Mouse (Mus musculus) neural tube, embryonic 13.5 days (tissue): ENCODE data around the gene Slf2. TPM values are rescaled to one million over a fixed set of nuclear protein-coding genes. Genes with fewer than 3 reads are reported as not detected.

ENCODE experiments used
- ATAC-seq: fragments of 200-750 bp; cut with Nextera tagmentation; 2 replicates; pipeline ENCODE4 v1.8.0; 2017; ENCODE audit warnings: low read depth, mild to moderate bottlenecking, moderate TSS enrichment, moderate library complexity
- H3K27ac ChIP-seq: fragments of 300-500 bp; sonication (generic); replicated peaks from 2 replicates; pipeline ENCODE4 v1.5.1; 2015; ENCODE audit warnings: moderate library complexity, mild to moderate bottlenecking, inconsistent platforms
- H3K27me3 ChIP-seq: fragments of 300-500 bp; sonication (generic); 2 replicates; pipeline ENCODE4 v1.6.1; 2015; ENCODE audit warnings: mild to moderate bottlenecking, inconsistent platforms
- H3K36me3 ChIP-seq: fragments of 300-500 bp; sonication (generic); 2 replicates; pipeline ENCODE4 v1.6.1; 2015; ENCODE audit warnings: mild to moderate bottlenecking, inconsistent platforms
- H3K4me1 ChIP-seq: fragments of 300-500 bp; sonication (generic); replicated peaks from 2 replicates; pipeline ENCODE4 v1.6.1; 2015; ENCODE audit warnings: inconsistent platforms
- H3K4me2 ChIP-seq: fragments of 300-500 bp; sonication (generic); 2 replicates; pipeline ENCODE4 v1.6.1; 2015; ENCODE audit warnings: inconsistent platforms, mild to moderate bottlenecking, moderate library complexity
- H3K4me3 ChIP-seq: fragments of 300-500 bp; sonication (generic); 2 replicates; pipeline ENCODE4 v1.5.1; 2015; ENCODE audit warnings: mild to moderate bottlenecking, inconsistent platforms
- H3K9ac ChIP-seq: fragments of 300-500 bp; sonication (generic); 2 replicates; pipeline ENCODE4 v1.6.1; 2015; ENCODE audit warnings: moderate library complexity, mild to moderate bottlenecking, inconsistent platforms
- H3K9me3 ChIP-seq: fragments of 300-500 bp; sonication (generic); 2 replicates; pipeline ENCODE4 v1.6.1; 2016; ENCODE audit warnings: inconsistent platforms
- WGBS: fragments of 180-500 bp; shearing (Covaris S2); methylation state at CpG from one replicate; pipeline ENCODE4 v1.1.7; 2015; 5-methylcytosine and 5-hydroxymethylcytosine counted together
- polyA plus RNA-seq: library from polyadenylated mRNA; unstranded; fragments of >200 nt; fragmentation: Nextera tagmentation; extraction: Ambion mirVana; gene quantifications from 2 replicates; pipeline ENCODE4 v1.2.1, GENCODE M21; 2015

Slf2 gene
- polyA plus RNA-seq, 1 experiment from 2014 or later, result 25.2 TPM

DNA sequence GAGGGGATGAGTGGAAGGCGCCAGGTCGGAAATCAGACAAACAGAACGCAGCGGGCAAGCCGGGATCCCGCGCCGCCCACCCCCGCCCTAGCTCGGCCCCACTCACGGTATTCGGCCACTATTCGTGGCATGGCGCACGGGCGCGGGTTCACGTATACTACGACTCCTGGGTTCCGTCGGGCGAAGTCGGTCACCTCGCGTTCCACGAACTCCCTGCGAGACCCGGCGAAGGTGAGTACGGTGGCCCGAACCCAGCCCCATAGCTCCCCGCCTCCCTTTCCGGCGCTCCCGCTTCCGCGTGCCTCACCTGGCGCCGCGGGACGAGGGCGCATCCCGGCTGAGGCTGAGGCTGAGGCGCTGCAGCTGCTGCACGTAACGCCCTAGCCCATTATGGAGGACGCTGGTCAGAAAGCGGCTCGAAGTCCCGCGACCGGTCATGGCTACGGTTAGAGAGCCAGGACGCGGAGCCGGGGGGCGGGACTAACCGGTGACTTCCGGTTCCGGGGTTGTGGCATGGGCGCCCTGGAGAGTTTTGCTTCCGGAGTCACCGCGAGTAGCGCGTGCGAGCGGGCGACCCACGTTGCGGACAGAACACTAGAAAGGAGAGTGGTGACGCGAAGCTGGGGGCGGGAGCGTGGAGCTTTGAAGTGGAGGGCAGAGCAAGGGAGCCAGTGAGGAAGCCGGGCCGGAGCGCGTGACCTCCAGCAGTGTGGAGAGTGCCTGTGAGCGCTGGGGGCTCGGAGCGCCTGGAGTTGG is 75.2 kb downstream of the Slf2 start, which contains the start of gene Mrpl43:
TSS of gene Mrpl43 (minus strand) at position 486 of the 756 bp plus-strand sequence.
- Histone ChIP-seq H3K9me3 (no peaks in the 10 kb centered on the region), H3K9ac (peak within 1 kb of the TSS; percentile 83), H3K36me3 (peaks cover 58% of the 10 kb centered on the region), H3K4me1 (peaks cover 45% of the 10 kb centered on the region), H3K27ac (peak within 1 kb of the TSS; percentile 79), H3K4me2 (peak within 1 kb of the TSS; percentile 77), H3K4me3 (peak within 1 kb of the TSS; percentile 81), H3K27me3 (no peaks in the 10 kb centered on the region)
- peak; percentile 91 for ATAC-seq
- under 1% methylated on average over 82 of the region's 82 CpGs for WGBS

DNA sequence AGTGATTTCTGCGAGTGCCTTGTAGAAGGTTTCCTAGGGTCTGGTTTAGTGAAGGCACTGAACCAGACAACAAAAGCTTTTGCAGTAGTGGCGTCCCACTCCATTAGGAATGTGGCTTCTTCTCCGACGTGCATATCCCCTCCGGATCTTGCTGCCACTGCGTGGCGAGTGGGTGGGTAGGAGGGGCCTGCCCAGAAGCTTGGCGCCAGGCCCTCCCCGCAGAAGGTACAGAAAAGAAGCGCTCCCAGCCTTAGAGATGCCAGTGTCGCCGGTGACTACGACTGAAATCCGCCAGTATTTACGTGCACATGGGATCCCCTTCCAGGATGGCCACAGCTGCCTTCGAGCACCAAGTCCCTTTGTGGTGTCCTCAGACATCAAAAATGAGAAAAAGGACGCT is 76.1 kb downstream of the Slf2 start:
- WGBS, result 48% methylated on average over 17 of the region's 17 CpGs
- peak overlapping the region; percentile 83 for H3K9ac ChIP-seq
- H3K27ac ChIP-seq, result peak overlapping the region; percentile 79
- no peaks in the 10 kb centered on the region for H3K27me3 ChIP-seq
- H3K9me3 ChIP-seq, result no peaks in the 10 kb centered on the region
- H3K36me3 ChIP-seq, result peaks cover 58% of the 10 kb centered on the region
- H3K4me3 ChIP-seq, result peak overlapping the region; percentile 81
- H3K4me2 ChIP-seq, result peak overlapping the region; percentile 77
- H3K4me1 ChIP-seq, result peaks cover 45% of the 10 kb centered on the region
- no peak; the same call in 1 of the 2 replicates for ATAC-seq

DNA sequence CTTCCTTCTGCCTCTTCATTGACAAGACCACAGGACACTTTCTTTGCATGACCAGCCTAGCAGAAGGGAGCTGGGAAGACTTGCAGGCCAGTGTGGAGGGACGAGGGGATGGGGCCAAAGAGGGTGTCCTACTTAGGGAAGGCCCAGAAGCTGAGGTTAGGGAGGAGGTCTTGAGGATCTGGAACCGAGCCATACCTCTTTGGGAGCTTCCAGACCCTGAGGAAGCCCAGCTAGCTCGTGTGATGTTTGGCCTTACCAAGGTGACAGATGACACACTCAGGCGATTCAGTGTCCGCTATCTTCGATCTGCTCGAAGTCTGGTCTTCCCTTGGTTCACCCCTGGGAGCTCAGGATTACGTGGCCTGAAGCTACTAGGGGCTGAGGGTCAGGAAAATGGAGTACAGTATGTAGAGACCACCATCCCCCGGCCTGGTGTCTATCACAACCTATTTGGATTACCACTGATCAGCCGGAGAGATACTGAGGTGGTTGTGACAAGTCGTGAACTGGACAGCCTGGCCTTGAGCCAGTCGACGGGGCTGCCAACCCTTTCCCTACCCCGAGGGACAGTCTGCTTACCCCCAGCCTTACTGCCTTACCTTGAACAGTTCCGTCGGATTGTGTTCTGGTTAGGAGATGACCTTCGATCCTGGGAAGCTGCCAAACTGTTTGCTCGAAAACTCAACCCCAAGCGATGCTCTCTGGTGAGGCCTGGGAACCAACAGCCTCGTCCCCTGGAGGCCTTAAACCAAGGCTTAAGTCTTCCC is 76.7 kb downstream of the Slf2 start:
- Histone ChIP-seq H3K27me3 (no peaks in the 10 kb centered on the region), H3K27ac (peak overlapping the region; percentile 79; the same call in 1 of the 2 replicates), H3K4me3 (peak overlapping the region; percentile 81), H3K9me3 (no peaks in the 10 kb centered on the region), H3K4me2 (peak overlapping the region; percentile 77), H3K4me1 (peaks cover 49% of the 10 kb centered on the region), H3K9ac (peak overlapping the region; percentile 83; the same call in 1 of the 2 replicates), H3K36me3 (peaks cover 52% of the 10 kb centered on the region)
- WGBS, result 93% methylated on average over 20 of the region's 20 CpGs
- ATAC-seq, result no peak

DNA sequence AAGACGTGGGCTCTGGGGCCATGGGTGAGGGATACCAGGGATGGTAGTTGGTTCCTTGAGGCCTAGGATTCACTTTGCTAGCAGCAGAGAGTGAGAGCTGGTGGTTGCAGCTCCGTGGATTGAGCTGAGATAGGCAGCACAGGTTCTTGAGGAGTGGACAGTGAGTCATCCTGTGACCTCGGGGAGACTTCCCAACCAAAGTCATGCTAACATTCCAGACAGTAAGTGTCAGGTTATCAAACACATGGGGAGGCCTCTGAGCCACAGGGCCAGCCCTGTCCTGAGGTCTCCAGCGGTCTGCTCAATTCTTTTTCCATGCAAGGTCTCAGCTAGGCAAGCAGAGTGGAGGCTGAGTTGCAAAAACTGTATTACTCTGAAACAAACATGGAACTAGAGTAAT is 79.7 kb downstream of the Slf2 start:
- Histone ChIP-seq H3K9me3 (no peaks in the 10 kb centered on the region), H3K4me1 (peaks cover 48% of the 10 kb centered on the region), H3K9ac (no peak overlapping the region), H3K36me3 (peaks cover 31% of the 10 kb centered on the region), H3K4me3 (no peak overlapping the region), H3K4me2 (no peak overlapping the region), H3K27ac (no peak overlapping the region), H3K27me3 (no peaks in the 10 kb centered on the region)
- ATAC-seq, result no peak
- WGBS, result 93% methylated on average over 4 of the region's 4 CpGs

DNA sequence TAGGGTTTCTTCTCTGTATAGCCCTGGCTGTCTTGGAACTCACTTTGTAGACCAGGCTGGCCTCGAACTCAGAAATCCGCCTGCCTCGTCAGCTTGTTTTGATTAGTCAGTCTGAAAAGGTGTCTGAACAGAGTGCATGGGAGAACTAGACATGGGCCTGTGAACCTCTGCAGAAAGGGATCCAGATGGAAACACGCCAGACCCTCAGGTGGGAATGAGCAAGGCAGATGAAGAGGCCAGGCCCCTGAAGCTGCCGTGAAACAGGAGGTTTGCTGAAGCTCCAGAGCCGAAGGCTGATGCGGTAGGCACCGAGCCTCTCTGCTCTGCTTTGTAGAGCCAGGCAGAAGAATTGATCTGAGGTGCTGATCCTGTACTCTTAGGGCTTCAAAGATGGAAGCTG is 81.3 kb downstream of the Slf2 start:
- H3K36me3 ChIP-seq, result peaks cover 31% of the 10 kb centered on the region
- H3K4me1 ChIP-seq, result peaks cover 56% of the 10 kb centered on the region
- ATAC-seq, result no peak
- H3K27ac ChIP-seq, result peak overlapping the region; percentile 81
- no peak overlapping the region for H3K4me2 ChIP-seq
- H3K27me3 ChIP-seq, result no peaks in the 10 kb centered on the region
- H3K4me3 ChIP-seq, result no peak overlapping the region; the same call in 1 of the 2 replicates
- 85% methylated on average over 8 of the region's 8 CpGs for WGBS
- no peaks in the 10 kb centered on the region for H3K9me3 ChIP-seq
- peak overlapping the region; percentile 55 for H3K9ac ChIP-seq

DNA sequence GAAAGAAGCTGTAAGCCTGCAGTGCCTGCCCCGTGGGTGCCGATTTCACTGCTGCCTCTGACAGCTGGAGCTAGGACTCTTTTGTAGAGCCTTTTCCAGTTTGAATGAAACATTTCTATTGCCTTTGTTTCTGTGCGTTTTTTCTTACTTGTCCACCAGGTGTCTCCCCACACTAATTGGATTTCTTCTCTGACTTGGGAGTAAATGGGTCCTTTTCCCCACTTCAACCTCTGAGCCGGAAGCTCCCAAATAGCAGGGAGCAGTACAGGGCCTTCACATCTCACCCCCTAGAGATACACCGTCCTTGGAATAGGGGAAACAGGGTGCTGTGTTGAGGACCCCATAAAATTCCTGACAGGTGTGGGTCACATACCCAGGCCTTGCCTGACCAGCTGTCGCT is 81.7 kb downstream of the Slf2 start:
- Histone ChIP-seq H3K27ac (peak overlapping the region; percentile 81), H3K9me3 (no peaks in the 10 kb centered on the region), H3K4me3 (no peak overlapping the region; the same call in 1 of the 2 replicates), H3K9ac (peak overlapping the region; percentile 55), H3K36me3 (peaks cover 31% of the 10 kb centered on the region), H3K4me1 (peaks cover 54% of the 10 kb centered on the region), H3K27me3 (no peaks in the 10 kb centered on the region), H3K4me2 (no peak overlapping the region)
- WGBS, result 34% methylated on average over 6 of the region's 6 CpGs
- ATAC-seq, result no peak

DNA sequence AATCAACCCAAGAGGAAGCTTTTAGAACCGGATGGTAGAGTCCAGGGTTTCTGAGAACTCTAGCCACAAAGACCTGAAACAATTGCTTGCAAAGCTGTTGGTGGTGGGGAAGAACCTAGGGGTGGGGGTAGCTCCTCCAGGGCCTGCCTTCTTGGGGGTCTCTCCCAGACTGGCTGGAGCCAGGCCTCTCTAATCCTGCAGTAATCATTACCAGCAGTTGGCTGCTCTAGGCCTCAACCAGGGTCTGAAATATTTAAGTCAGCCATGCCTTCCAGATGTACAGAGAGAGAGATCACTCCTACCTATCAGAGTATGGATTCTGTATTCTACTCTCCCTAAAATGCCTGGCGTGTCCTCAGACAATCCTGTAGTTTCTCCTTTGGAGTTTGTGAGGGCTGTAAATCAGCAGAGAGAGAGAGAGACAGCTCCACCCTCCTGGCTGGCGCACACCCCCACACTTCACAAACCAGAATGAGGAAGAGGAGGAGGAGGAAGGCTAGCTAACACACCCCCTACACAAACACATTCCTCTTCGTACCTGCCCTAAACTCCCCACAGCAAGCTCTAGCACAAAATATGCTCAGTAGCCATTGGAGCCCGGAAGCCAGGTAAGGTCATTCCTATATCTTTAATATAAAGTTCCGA is 82.8 kb downstream of the Slf2 start:
- no peak for ATAC-seq
- no peak overlapping the region for H3K9ac ChIP-seq
- H3K4me3 ChIP-seq, result no peak overlapping the region
- 55% methylated on average over 6 of the region's 6 CpGs for WGBS
- H3K27ac ChIP-seq, result 0 out of 2 replicates have a peak overlapping the region, but pooled peaks have one; percentile 13
- H3K4me1 ChIP-seq, result peaks cover 48% of the 10 kb centered on the region
- peaks cover 26% of the 10 kb centered on the region for H3K36me3 ChIP-seq
- no peaks in the 10 kb centered on the region for H3K27me3 ChIP-seq
- H3K9me3 ChIP-seq, result no peaks in the 10 kb centered on the region
- H3K4me2 ChIP-seq, result no peak overlapping the region

DNA sequence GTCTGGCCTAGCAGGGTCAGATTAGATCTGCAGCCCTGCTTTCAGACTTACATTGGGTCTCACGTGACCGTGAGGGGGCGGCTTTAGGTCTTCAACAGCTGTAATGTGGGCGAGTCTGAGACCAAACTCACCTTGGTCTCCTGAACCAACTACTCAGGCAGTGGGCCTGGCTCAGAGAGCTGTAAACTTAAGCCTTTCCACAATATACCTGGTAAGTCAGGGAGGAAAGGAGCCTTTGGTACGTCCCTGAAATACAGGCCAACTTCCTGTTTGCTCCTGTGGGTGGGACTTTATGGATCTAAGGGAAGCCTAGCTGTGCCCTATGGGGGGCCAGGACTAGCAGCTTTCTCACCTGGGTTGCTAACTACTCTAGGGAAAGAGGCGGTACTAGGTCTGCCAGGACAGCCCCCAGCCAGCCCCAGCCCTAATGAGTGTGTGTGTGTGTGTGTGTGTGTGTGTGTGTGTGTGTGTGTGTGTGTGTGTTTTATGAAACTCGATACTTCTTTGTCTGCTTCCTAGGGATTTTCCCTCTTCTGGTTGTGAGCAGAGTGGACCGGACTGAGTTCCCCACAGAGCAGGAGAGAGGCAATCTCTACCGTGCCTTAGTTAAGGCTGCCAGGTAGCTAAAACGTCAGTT is 83.5 kb downstream of the Slf2 start, which contains the start of gene Lzts2:
TSS of gene Lzts2 (plus strand) at position 80 of the 637 bp plus-strand sequence.
- peak within 1 kb of the TSS; percentile 91 for H3K4me2 ChIP-seq
- H3K36me3 ChIP-seq, result peaks cover 24% of the 10 kb centered on the region
- H3K4me3 ChIP-seq, result peak within 1 kb of the TSS; percentile 65
- ATAC-seq, result no peak
- H3K4me1 ChIP-seq, result peaks cover 50% of the 10 kb centered on the region
- peak within 1 kb of the TSS; percentile 87 for H3K9ac ChIP-seq
- no peaks in the 10 kb centered on the region for H3K9me3 ChIP-seq
- WGBS, result 10% methylated on average over 10 of the region's 10 CpGs
- no peaks in the 10 kb centered on the region for H3K27me3 ChIP-seq
- peak within 1 kb of the TSS; percentile 98 for H3K27ac ChIP-seq

DNA sequence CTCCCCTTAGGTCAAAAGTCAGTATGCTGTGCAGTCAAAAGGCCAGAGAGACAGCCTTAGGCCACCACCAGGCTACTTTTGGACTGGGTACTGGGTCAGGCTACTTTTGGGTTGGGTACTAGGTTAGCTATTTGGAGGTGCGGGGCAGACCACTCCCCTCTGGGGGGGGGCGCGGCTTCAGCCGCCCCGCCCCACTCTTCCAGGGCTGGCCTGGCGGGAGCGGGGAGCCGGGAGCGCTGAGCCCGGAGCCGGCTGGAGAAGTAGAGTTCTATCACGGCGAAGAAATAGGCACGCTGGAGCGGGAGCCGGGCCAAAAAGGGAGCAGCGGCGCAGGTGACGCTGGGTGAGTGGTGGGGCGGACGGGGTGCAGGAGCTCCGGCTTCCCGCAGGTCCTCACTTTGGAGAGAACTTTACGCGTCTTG is 84.0 kb downstream of the Slf2 start:
- no peaks in the 10 kb centered on the region for H3K9me3 ChIP-seq
- H3K9ac ChIP-seq, result peak overlapping the region; percentile 87
- WGBS, result under 1% methylated on average over 25 of the region's 25 CpGs
- peaks cover 20% of the 10 kb centered on the region for H3K36me3 ChIP-seq
- H3K4me2 ChIP-seq, result peak overlapping the region; percentile 91
- no peaks in the 10 kb centered on the region for H3K27me3 ChIP-seq
- ATAC-seq, result no peak
- peaks cover 55% of the 10 kb centered on the region for H3K4me1 ChIP-seq
- peak overlapping the region; percentile 65 for H3K4me3 ChIP-seq
- peak overlapping the region; percentile 98 for H3K27ac ChIP-seq

DNA sequence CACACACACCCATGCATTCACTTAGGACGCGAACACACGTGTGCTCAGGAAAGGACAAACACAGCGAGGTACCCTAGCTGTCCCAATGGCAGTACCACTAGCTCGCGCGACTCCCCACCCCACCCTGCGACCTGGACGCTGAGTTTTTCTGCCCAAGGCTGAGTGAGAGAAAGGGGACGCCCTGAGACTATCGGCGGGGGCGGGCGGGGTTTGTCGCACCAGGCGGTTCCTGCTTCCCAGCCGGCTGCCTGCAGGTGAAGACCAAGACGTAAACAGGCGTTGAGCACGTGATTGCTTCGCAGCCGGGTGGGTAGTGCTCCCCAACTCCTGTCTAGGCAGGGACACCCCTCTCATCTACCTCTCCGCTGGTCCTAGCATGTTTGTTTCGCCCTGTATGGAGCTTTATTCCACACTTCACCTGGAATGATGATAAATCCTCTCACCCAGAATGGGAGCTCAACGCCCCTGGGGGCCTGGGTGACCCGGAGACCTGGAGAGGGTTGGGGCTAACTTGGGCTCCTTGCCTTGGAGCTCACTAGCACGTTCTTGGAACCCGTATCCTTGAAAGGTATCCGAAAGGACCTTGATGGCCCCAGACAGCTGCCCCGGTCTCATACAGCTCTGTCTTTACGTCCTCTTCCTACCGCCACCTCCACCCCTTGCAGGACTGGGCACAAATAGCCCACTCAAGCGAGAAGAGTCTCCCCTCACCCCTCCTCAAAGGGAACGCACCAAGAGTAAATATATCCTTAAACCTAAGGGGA is 84.7 kb downstream of the Slf2 start:
- H3K9me3 ChIP-seq, result no peaks in the 10 kb centered on the region
- H3K4me2 ChIP-seq, result peak overlapping the region; percentile 91
- H3K4me3 ChIP-seq, result peak overlapping the region; percentile 65
- H3K9ac ChIP-seq, result peak overlapping the region; percentile 87
- ATAC-seq, result peak; percentile 22; the same call in 1 of the 2 replicates
- under 1% methylated on average over 34 of the region's 34 CpGs for WGBS
- peaks cover 13% of the 10 kb centered on the region for H3K36me3 ChIP-seq
- peak overlapping the region; percentile 98 for H3K27ac ChIP-seq
- peaks cover 62% of the 10 kb centered on the region for H3K4me1 ChIP-seq
- H3K27me3 ChIP-seq, result no peaks in the 10 kb centered on the region
